Mouse (Mus musculus) urinary bladder, postnatal 4 days (tissue): ENCODE measurements around the gene Adcy2.

Source experiments
- DNase-seq, 2 experiments: peaks; one replicate each; pipeline ENCODE4 v3.0.0; 2021 to 2022; ENCODE audit warnings: low spot score in 2 of 2

The Adcy2 gene

DNA sequence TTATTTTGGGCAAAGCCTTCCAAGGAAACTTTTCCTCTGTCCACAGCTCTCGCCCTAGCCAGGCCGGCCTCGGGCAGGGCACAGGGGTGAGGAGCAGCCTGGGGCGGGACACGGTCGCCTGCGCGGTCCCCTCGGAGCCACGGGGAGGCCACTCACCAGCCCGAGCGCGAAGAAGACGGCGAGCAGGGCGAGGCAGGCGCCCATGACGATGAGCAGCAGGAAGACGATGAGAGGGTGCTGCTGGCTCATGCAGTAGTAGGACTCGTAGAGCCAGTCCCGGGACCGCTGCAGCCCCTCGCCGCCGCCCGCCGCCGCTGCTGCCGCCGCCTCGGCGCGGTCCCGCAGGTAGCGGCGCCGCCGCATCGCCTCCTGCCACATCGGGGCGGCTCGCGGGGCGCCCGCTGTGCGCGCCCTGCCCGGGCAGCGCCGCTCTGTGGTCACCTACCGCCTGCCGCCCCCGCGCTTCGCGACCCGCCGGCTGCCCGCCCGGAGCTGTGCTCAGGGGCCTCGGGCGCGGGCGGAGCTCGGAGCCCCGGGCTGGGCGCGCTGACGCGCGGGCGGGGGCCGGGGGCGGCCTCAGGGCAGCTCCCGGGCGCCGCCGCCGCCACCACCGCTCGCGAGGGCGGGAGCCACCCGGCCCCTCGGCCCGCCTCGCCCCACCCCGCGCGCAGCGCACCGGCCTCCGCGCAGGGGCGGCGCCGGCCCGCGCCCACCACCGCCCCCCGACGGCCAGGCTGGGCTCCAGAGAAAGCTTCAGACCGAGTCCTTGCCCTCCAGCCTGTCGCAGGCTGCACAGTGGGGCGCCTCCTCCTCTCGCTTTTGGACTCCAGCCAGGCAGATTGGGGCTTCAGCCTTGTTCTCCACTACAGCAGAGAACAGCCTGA is at the start of gene Adcy2:
Gene Adcy2 (minus strand): TSS at position 624 of the 884 bp plus-strand sequence.
- peak; percentile 66 to 67 for DNase-seq

DNA sequence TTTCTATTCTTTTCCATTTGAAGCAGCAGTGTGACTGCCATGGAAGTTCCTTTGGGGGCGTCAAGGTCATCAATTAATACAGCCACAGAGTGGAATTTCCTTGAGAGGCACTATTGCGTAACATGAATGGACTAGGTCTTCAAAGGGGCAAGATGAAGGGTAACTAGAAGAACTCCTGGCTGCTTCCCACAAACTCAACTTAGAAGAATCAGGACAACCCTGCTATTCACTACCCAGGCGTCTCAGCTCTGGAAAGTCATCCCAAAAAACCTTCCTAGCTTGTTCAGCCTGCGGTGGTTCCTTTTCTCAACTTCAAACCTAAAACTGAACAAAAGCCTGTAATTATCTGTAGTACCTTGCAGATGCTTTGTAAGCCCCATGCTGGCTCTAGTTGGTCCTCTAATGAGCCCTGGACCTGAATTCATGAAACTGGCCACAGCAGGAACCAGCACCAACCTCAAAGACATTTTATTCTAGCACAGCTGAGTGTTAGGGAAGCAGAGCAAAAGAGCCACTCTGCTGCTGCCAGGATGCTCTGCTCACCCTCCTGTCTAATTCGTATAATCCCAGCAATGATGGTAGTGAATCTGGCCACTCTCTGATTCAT is 37.8 kb upstream of the Adcy2 start:
- no peak for DNase-seq

DNA sequence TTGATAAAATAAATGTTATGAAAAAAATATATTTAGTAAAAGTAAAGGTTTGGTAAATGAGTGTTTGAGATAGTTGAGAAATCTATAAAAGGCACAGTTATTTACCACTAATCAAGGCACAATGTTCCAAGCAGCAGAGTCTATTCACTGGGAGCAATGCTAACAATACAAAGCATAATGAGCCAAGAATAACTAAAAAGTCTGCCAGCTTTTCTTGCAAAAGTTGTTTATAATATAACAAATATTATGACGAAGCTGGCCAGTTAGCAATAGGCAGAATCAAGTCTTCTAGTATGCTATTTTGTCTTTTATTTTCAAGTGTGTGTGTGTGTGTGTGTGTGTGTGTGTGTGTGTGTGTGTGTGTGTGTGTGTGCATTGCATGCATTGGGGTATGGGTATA is 35.3 kb upstream of the Adcy2 start:
- no peak for DNase-seq

DNA sequence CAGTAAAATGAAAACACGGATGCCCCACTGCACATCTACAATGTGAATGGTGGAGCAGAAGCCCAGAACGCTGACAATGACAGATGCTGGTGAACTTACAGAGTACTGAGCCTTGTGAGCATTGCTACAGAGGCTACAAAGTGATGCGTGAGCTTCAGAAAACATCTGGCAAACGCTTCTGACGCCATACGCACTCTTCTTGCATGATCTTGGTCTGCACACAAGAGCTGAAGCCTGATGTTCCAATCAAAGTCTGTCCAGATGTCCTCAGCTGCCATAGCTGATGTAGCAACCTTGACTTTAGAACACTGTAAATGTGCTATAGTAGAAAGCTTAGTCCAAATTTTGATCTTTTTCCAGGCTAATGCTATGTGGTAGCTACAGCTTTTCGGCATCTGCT is 34.2 kb upstream of the Adcy2 start:
- DNase-seq: no peak

DNA sequence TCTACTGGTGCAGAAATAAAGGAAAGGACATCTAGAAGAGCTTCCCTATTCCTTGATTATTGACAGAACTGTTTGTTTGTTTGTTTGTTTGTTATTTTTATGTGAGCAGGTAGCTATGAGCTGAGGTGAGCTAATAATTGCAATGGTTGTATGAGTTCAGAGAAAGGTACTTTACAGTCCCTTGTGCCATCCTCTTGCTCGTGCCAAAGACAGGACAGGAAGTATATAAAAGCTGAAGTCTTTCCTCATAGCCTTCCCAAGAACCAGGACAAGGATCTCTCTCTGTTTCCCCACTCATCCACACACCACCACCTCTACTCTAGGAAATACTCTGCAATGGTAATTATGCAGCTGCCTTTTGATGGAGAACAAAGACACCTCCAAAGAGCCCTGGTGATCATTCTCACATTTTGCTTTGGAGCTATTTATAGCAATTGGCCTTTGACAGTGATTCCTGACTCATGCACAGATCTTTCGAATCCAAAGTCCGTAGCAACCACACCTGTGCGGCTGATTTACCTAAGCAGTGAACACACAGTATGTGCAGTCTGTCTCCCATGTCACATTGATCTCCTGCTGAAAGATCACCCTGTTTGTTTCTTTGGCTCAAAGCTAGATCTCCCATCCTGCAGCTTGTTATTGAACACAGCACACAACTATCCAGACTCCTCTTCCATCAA is 29.9 kb upstream of the Adcy2 start:
- no peak for DNase-seq

DNA sequence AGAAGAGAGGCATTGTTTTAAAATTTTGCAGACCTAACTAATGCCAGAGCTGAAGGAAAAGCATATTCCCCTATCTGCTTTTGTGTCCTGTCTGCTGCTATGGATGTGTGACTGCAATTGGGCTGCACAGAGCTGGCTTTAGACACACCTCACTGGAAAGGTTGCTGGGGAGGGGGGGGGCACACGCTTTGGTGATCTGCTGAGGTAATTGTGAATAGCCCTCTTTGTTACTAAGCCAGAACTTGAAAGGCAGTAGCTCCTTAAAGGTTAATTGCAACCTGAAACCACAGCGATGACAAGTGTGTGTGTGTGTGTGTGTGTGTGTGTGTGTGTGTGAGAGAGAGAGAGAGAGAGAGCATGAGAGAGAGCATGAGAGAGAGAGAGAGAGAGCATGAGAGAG is 25.6 kb upstream of the Adcy2 start:
- no peak for DNase-seq

DNA sequence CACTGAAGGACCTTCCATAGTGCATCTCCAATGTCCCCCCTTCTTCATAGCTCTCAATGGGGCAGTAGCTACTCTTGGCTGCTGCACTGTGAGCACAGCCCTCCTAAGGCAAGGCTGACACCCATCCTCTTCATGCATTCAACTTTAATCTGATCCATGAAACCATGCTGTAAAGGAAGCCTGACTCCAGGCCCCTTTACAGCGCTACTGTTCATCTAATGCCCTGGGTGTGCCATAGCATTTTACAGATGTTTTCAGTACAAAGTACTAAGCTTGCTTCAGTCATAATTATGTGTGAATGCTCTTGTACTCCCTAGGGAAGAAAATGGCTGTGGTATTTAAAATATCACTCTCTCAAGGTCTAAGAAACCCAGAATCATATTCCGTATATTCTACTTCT is 23.9 kb upstream of the Adcy2 start:
- DNase-seq: no peak

DNA sequence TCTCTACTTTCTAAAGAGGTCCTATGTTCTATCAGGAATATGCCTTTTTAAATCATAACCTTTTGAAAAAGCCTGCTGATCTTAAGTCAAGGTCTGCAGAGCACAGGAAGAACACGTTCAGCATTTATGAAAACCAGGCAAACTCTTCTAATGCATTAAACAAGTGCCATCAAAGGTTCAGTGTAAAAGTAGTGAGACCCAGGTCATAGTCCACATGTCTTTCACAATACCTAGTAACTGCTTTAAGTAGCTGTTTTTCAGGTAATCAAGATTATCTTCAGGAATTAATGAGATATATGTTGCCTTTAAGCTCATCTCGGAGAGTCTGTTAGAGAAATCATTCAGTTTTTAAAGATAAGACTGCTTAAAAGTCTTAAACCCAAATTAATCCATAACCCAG is 21.2 kb upstream of the Adcy2 start:
- DNase-seq: no peak

DNA sequence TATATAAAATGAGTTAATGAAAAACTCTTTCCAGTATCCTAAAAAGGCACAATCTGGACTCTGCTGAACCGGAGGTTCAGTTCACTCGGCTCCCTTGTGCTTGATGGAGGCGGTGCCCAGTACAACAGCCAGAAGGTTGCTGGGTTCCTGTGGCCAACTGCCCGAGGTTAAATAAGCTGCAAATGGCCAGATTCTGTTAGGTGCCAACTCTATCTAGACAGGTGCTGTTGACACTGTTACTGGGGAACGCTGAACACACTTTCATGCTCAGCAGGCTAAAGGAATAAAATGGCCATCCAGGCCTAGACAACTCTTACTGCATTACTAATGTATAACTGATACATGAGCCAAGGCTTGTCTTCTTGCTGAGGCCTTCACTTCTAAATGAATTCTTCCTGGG is 7.6 kb upstream of the Adcy2 start:
- no peak for DNase-seq

DNA sequence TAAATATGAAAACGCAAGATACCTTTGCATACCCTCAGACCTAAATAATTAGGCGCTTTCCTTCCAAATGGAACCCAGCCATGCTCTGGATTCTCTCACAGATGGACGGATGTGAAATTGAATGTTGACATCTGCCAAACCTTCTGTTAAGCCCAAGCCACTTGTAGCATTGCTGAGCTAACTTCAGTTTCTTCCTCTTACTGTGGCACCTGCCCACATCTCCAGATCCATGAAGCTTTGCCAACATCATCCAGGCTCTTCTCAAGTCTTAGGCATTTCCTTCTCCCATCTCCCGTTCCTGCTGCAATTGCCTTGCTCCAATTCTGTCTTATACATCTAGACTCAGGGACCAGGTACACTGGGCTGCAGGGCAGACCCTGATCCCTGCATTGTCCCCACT is 6.8 kb upstream of the Adcy2 start:
- DNase-seq: no peak

DNA sequence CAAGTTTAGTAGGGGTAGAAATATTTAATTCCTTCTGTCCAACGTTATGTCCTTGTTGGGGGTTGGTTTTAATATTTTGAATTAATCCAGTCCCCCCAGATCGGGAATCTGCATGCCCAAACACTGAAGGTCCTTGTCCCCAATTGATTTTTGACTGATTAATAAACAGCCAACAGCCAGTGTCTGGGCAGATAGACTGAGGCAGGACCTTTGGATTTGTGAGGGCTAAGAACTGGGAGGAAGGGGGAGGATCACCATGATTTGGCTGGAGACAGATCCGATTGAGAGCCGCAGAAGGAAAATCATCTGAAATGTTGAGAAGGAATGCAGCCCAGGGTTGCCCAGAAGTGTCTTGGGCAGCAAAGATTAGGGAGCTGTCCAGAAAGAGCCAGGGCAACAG is 5.1 kb upstream of the Adcy2 start:
- no peak for DNase-seq

DNA sequence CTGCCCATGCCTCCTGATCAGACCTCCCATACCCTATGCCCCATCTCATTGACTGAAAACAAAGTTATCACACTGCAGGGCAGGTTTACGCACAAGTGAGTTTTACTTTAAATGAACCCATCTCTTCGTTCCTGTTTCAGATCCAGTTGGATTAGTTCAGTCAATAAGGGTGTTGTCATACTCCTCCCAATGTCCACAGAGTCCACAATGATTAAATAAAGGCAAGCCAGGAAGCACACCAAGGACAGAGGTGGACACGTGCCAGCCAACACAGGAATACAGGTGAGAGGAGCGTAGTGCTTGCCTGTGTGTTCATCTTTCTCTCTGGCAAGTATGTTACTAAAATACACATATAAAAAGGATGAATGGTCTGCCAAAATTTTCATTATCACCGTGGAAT is 3.3 kb upstream of the Adcy2 start:
- no peak for DNase-seq

DNA sequence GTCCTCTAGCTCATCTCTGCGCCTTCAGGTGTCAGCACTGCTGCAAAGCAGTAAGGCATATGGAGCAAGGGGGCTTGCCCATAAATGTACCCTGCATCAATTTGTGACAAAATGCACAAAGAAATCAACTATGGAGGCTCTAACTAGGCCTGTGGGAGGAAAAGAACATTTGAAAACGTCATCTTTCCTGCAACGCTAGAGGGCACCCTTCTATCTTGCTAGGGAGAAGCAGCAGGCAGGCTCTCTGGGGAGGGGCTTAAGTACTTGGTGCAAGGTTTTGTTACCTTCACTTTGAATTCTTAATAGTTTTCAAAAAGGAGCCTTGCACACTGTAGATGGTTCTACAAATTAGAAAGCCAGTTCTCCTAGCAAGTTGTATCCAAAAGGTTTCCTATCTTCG is 2.8 kb upstream of the Adcy2 start:
- no peak for DNase-seq

DNA sequence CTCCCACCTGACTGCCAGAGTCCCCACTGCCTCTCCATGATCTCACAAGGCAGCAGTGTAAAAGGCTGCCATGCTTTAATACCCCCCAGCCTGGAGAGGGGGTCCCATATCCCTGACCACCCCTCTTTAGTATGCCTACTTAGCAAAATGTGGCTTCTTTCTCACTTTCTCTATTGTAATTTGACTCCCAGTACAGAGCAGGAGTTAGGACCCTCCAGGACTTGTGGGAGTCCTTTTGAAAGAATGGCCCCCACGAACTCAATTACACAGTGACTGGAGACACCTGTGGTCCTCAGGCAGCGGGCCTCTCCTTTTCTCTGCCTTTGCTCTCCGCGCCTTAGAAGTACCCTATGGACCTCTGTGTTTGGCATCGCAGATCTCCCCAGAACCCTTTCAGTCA is 485 bp upstream of the Adcy2 start:
- DNase-seq: no peak

DNA sequence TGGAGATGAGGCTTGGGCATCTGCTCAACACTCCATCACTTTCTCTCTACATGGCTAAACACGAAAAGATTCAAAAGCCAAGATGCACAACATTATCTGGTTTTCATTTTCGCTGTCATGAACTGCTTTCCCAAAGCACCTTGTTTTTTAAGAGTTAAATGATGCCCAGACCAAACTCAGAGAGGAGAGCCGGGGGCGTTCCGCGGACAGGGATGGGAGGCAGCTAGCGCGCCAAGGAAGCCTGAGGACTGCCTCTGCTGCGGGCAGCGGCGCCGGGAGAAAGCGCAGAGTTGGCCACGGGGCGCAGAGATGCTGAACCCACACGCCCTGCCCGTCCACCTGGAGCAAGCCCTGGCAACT is 803 bp downstream of the Adcy2 start:
- no peak for DNase-seq

DNA sequence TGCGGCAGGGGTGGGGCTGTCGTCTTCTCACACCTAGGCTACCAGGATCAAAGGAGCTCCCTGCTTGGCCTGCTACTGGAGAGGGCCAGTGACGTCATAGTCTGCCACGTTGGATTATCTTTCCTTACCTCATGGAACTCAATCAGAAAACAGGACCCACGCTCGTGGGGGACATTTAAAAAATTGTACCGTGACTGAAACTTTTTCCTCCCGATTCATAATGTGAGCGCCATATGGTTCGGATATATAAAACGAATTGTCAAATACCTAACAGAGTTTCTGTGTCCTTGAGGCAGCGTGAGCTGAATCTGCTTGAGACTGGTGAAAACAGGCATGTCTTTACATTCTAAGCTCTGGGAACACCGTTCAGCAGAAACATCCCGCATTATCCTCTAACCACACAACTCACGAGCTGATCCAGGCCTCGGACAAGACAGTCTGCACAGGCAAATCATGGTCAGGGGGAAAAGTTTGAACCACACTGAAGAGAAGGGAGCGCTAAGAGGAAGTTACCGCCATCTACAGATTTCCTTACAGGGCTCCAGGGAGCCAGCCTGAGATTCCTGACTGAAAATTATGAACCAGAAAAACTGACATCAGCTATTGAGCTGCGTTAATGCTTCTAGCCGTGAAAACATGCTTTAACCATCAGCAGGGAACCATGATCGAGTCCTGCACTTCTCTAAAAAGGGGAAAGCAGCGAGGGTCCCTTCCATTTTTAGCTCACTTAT is 1.4 kb downstream of the Adcy2 start:
- DNase-seq: no peak

DNA sequence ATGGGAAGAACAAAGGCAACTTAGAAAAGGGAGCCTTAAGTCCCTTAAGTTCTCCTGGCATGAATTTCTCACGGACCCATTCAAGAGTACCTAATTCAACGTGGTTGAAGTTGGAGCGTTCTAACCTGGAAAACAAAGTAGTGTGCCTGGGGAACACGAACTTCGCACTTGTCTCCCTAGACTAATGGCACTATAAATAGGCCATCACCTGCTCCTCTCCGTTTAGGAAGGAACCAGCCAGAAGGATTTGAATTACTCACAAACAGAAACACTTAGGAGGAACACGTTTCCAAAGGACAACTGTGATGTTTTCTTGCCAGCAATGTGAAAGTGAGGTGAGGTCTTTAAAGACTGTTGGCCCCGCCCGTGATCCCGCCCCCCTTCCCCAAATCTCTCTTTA is 2.0 kb downstream of the Adcy2 start:
- DNase-seq: no peak

DNA sequence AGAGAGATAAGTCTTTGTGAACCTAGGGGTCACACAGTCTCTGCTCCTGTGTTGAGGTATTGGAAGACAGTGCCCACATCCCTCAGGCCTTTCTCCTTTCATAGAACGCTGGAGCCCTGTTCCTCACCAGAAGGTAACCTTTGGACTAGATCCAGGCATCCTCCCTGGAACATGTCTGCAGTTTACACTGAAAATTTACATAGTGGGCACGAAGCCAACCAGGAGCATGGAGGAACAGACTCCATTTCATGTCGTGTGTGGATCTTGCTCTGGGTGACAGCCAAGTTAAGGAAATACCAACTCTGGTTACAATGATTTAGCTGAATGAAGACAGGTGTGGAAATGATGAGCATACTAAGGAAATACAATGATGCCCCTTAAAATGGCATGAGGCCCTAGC is 2.7 kb downstream of the Adcy2 start:
- no peak for DNase-seq

DNA sequence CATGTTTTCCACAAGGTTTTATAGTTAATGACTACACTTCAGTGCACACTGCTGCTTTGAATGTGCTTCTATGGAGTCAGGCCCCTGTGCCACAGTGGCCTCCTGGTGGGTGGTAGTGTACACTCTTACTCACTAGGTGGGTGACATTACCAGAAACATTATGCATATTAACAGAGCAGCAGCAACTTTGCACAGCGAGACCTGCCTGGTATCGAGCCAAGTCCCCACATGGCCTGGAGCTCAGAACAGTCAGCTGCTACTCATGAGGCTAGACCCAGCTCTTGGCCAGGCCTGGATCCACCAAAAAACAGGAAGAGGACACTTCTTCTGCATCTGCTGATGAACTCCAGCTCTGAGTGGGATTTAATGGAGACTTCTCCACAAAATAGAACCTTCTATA is 13.6 kb downstream of the Adcy2 start:
- no peak for DNase-seq

DNA sequence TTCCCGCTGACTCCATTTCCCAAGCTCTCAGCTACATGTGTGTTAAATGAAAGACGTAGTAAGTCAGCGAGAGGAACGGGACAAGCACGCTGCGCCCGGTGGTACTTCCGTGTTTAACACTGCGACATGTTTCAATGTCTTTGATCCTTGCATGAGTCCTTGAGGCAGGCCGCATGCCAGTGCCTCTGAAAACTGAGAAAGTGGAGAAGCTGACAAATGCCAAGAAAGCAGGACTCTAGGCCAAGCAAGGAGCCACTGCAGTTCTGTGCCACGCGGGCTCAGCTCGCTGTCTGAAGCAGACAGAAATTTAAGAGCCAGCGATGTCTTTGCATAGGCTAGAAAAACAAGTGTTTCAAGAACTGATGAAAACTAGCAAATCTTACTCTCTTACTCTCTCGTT is 15.3 kb downstream of the Adcy2 start:
- DNase-seq: no peak

DNA sequence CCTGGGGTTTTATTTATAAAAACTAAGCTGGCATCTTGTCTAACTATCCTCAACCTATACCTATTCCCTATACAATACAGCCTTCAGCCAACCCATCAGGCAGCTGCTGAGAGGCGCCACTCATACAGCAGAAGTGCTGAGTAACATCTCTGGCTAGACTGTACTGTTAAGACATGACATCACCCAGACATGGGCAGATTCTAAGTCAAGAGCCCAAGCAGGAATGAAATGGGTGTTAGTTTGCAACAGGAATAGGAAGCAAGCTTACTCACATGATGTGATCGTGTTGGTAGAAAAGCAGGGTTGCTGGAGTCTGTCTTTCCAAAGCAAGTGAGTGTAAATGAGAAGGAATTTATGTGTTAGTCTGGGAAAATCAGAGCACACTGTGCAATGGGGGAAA is 18.3 kb downstream of the Adcy2 start:
- no peak for DNase-seq

DNA sequence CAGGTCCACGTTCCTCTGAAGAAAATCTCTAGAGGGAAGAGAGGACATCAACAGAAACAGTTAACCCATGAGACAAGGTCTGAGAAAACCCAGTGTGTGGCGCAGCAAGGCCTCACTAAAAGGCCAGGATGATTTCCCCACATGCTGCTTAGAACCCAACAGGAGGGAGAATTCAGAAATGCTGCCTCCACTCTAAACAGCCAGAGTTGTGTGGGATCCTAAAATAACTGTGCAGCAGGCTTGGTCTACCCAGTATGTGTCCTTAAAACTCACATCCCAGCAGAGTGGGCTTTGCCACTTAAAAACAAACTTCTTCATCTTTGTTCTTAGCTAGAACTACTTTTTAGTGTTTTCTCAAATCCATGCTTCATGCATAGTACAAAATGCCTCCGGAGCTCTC is 26.2 kb downstream of the Adcy2 start:
- no peak for DNase-seq
